Mouse (Mus musculus) testis, adult 2 months (tissue): Measurements from ENCODE around the gene Olfr1264. TPM values are rescaled to one million over a fixed set of nuclear protein-coding genes. Genes with fewer than 3 reads are reported as not detected.

Experiments
- H3K27ac ChIP-seq: fragments of 200-500 bp; 2 replicates; pipeline ENCODE4 v1.5.1; 2012; ENCODE audit warnings: low read depth, low read length; ENCODE audit not compliant: control insufficient read depth, insufficient read depth
- H3K27me3 ChIP-seq: fragments of 200-500 bp; 2 replicates; pipeline ENCODE4 v1.6.1; 2012; ENCODE audit warnings: mild to moderate bottlenecking, low read length, moderate library complexity; ENCODE audit not compliant: control insufficient read depth, insufficient read depth
- H3K36me3 ChIP-seq: fragments of 200-500 bp; 2 replicates; pipeline ENCODE4 v1.6.1; 2012; ENCODE audit warnings: mild to moderate bottlenecking, low read length; ENCODE audit not compliant: control insufficient read depth, insufficient read depth
- H3K4me1 ChIP-seq: fragments of 200-500 bp; 2 replicates; pipeline ENCODE4 v1.6.1; 2012; ENCODE audit warnings: low read length; ENCODE audit not compliant: control insufficient read depth, insufficient read depth
- H3K4me3 ChIP-seq: fragments of 200-500 bp; 2 replicates; pipeline ENCODE4 v1.5.1; 2012; ENCODE audit warnings: low read depth, mild to moderate bottlenecking, low read length, moderate library complexity, mixed read lengths; ENCODE audit not compliant: control insufficient read depth
- CTCF ChIP-seq: fragments of 200-500 bp; IDR thresholded peaks from 2 replicates; pipeline ENCODE4 v1.5.1; 2012; ENCODE audit warnings: low read depth, mild to moderate bottlenecking, inconsistent platforms, low read length, moderate library complexity; ENCODE audit not compliant: control insufficient read depth, insufficient read depth, insufficient replicate concordance
- POLR2A ChIP-seq: fragments of 200-500 bp; IDR thresholded peaks from 2 replicates; pipeline ENCODE4 v1.6.1; 2012; ENCODE audit warnings: low read depth, mild to moderate bottlenecking, inconsistent platforms, low read length, moderate library complexity; ENCODE audit not compliant: control insufficient read depth
- polyA plus RNA-seq: library from polyadenylated mRNA; depleted of rRNA; stranded (reverse); fragments of >200 nt; gene quantifications from 2 replicates; pipeline ENCODE4 v1.2.3, GENCODE M21; 2012; rRNA removed

Olfr1264 gene
- polyA plus RNA-seq, result not detected in 2 replicates

GRCm38 (mm10) chr2:90025477-90025876 lies at the start of gene Olfr1264:
Gene Olfr1264 (minus strand): TSS chr2:90025577.
- Histone ChIP-seq H3K4me1 (no peaks in the 10 kb centered on the region), H3K27me3 (no peaks in the 10 kb centered on the region), H3K27ac (no peak within 1 kb of the TSS), H3K36me3 (no peaks in the 10 kb centered on the region), H3K4me3 (no peak within 1 kb of the TSS)
- TF ChIP-seq POLR2A, result no peak
- TF ChIP-seq CTCF, result no peak

GRCm38 (mm10) chr2:90070065-90070464 lies 44.7 kb upstream of the Olfr1264 start:
- TF ChIP-seq POLR2A (no peak), CTCF (no peak)
- H3K4me3 ChIP-seq, result no peak overlapping the region
- no peaks in the 10 kb centered on the region for H3K4me1 ChIP-seq
- no peaks in the 10 kb centered on the region for H3K36me3 ChIP-seq
- H3K27me3 ChIP-seq, result no peaks in the 10 kb centered on the region
- H3K27ac ChIP-seq, result no peak overlapping the region

GRCm38 (mm10) chr2:90063494-90063893 lies 38.1 kb upstream of the Olfr1264 start, which contains the start of gene Olfr140:
Gene Olfr140 (minus strand): TSS chr2:90063594.
- TF ChIP-seq POLR2A, result no peak
- no peak for TF ChIP-seq CTCF
- Histone ChIP-seq H3K36me3 (no peaks in the 10 kb centered on the region), H3K27ac (no peak within 1 kb of the TSS), H3K4me3 (no peak within 1 kb of the TSS), H3K4me1 (no peaks in the 10 kb centered on the region), H3K27me3 (no peaks in the 10 kb centered on the region)

GRCm38 (mm10) chr2:90035037-90035436 lies 9.7 kb upstream of the Olfr1264 start, which contains the start of gene Olfr1265:
Gene Olfr1265 (plus strand): TSS chr2:90035337.
- no peaks in the 10 kb centered on the region for H3K4me1 ChIP-seq
- no peak within 1 kb of the TSS for H3K4me3 ChIP-seq
- no peaks in the 10 kb centered on the region for H3K36me3 ChIP-seq
- TF ChIP-seq CTCF, result no peak
- TF ChIP-seq POLR2A, result no peak
- no peak within 1 kb of the TSS for H3K27ac ChIP-seq
- H3K27me3 ChIP-seq, result no peaks in the 10 kb centered on the region

- H3K4me3 ChIP-seq, result no peak within 1 kb of the TSS
- H3K27ac ChIP-seq, result no peak within 1 kb of the TSS
- H3K4me1 ChIP-seq, result no peaks in the 10 kb centered on the region
- no peaks in the 10 kb centered on the region for H3K36me3 ChIP-seq
- H3K27me3 ChIP-seq, result no peaks in the 10 kb centered on the region
- TF ChIP-seq CTCF (no peak), POLR2A (no peak)
Measured at GRCm38 (mm10) chr2:90011831-90012230, 13.5 kb downstream of the Olfr1264 start, which contains the start of gene Olfr1263. Gene Olfr1263 (plus strand): TSS chr2:90012131.

- Histone ChIP-seq H3K27ac (no peak within 1 kb of the TSS), H3K27me3 (no peaks in the 10 kb centered on the region), H3K4me3 (no peak within 1 kb of the TSS), H3K4me1 (no peaks in the 10 kb centered on the region), H3K36me3 (no peaks in the 10 kb centered on the region)
- TF ChIP-seq CTCF, result no peak
- no peak for TF ChIP-seq POLR2A
Measured at GRCm38 (mm10) chr2:89999845-90000244, 25.5 kb downstream of the Olfr1264 start, which contains the start of gene Olfr1262. Gene Olfr1262 (plus strand): TSS chr2:90000145.

- TF ChIP-seq POLR2A (no peak), CTCF (no peak)
- H3K27me3 ChIP-seq, result no peaks in the 10 kb centered on the region
- no peaks in the 10 kb centered on the region for H3K4me1 ChIP-seq
- no peak within 1 kb of the TSS for H3K4me3 ChIP-seq
- H3K36me3 ChIP-seq, result no peaks in the 10 kb centered on the region
- H3K27ac ChIP-seq, result no peak within 1 kb of the TSS
Measured at GRCm38 (mm10) chr2:89990921-89991320, 34.5 kb downstream of the Olfr1264 start, which contains the start of gene Olfr1261. Gene Olfr1261 (plus strand): TSS chr2:89991221.

GRCm38 (mm10) chr2:89977709-89978108 lies 47.7 kb downstream of the Olfr1264 start:
- Histone ChIP-seq H3K36me3 (no peaks in the 10 kb centered on the region), H3K27ac (no peak overlapping the region), H3K4me3 (no peak overlapping the region), H3K27me3 (no peaks in the 10 kb centered on the region), H3K4me1 (no peaks in the 10 kb centered on the region)
- TF ChIP-seq CTCF (no peak), POLR2A (no peak)
